Mouse (Mus musculus): ENCODE results near the gene Tsr2. TPM values are rescaled to one million over a fixed set of nuclear protein-coding genes. Genes with fewer than 3 reads are reported as not detected.

The Tsr2 gene
- total RNA-seq (2023) = 10 to 100 TPM; 10.5 to 15.3 TPM

GRCm38 (mm10) chrX:151096171-151097058 is at the start of gene Tsr2:
Gene Tsr2 (minus strand): TSS chrX:151096543.

GRCm38 (mm10) chrX:151045850-151046249 is 50.5 kb downstream of the Tsr2 start, which contains the start of gene Fgd1:
Gene Fgd1 (plus strand): TSS chrX:151046150.

Other genes with a start within 250 kb of the Tsr2 start
- gene Gnl3l, start 79.2 kb downstream of the Tsr2 start, total RNA-seq (2023) = 10 to 100 TPM; 17.1 to 23.2 TPM
- gene Fgd1, start 50.4 kb downstream of the Tsr2 start, total RNA-seq (2023) = under 1 TPM; 0.21 to 0.34 TPM
- not detected for gene Wnk3, start 101.5 kb upstream of the Tsr2 start, total RNA-seq (2023)
- 1 to 10 TPM; 3.4 to 3.9 TPM for gene Fam120c, start 247.6 kb upstream of the Tsr2 start, total RNA-seq (2023)

All from monocyte, adult 59 days (primary cell).